Mouse (Mus musculus): ENCODE measurements around the gene Ambra1. TPM values are rescaled to one million over a fixed set of nuclear protein-coding genes. Genes with fewer than 3 reads are reported as not detected.

The Ambra1 gene
- polyA plus RNA-seq, 1 experiment: 14.3 TPM

DNA sequence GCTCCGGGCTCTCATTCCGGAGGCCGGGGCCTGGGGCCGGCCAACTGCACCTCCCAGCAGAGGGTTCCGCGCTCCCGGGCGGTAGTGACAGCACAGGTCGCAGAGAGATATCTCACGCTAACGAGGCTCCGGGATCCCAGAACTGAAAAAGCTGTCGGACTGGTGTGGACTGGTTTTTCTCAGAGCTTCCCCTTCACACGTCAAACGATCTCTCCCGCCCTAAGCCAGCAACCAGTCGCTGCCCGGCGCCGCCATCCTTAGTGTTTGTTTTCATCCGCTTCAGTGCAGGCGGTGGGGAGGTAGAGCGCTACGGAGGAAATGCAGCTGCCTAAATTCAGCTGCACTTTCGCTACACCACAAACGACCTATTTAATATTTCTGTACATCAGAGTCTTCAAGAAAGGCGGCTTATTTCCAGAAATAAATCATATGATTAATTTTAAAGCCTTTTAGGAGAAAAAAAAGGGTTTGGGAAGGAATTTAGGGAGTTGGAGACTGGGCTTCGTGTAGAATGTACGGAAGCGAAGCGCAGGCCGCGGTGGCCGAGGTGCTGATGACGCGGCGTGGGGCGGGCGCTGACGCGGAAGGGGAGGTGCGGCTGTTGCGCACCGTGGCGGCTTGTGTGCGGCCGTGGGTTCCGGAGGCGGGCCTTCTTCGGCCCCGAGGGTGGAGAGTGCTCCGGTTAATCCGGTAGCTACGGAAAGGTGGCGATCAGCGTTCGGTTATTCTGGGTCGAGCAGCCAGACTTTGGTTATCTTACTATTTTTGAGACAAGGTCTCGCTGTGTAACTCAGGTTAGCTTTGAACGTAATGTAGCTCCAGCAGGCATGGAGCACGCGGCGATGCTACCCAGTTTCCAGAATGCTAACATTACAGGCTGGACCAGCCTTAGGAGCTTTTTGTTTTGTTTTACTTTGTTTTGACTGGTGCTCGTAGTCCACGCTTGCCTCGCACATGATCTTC, 19.4 kb upstream of the Ambra1 start, which contains the start of the genes Atg13 and Harbi1:
Gene Atg13, minus strand, starts transcription at position 305 of the 963 bp plus-strand sequence.
Gene Harbi1, plus strand, starts transcription at position 581 of the 963 bp plus-strand sequence.
- TF ChIP-seq MAX (IDR thresholded peaks at IDR 0.05) (peak; percentile 29), CEBPB (IDR thresholded peaks at IDR 0.05; ENCODE audit: low read depth) (no peak), MYOD1 (IDR thresholded peaks at IDR 0.05; ENCODE audit: control insufficient read depth, insufficient read length, low read depth) (no peak)
- H3K27me3 ChIP-seq (ENCODE audit: control insufficient read depth, insufficient read depth, insufficient read length): no peaks in the 10 kb centered on the region
- peaks cover 17% of the 10 kb centered on the region for H3K79me2 ChIP-seq (ENCODE audit: control insufficient read depth, insufficient read depth)
- H3ac ChIP-seq (ENCODE audit: control insufficient read depth, insufficient read length, low read depth): peak within 1 kb of the TSS; percentile 67
- H3K4me3 ChIP-seq (ENCODE audit: insufficient read depth, poor library complexity, severe bottlenecking): peak within 1 kb of the TSS; percentile 98
- H3K79me3 ChIP-seq (ENCODE audit: low read depth): peaks cover 7% of the 10 kb centered on the region
- H3K36me3 ChIP-seq (ENCODE audit: control insufficient read depth, insufficient read depth): no peaks in the 10 kb centered on the region

- Histone ChIP-seq H3ac (ENCODE audit: control insufficient read depth, insufficient read length, low read depth) (peak overlapping the region; percentile 67), H3K79me3 (ENCODE audit: low read depth) (peaks cover 7% of the 10 kb centered on the region), H3K79me2 (ENCODE audit: control insufficient read depth, insufficient read depth) (peaks cover 17% of the 10 kb centered on the region), H3K4me3 (ENCODE audit: insufficient read depth, poor library complexity, severe bottlenecking) (peak overlapping the region; percentile 98), H3K27me3 (ENCODE audit: control insufficient read depth, insufficient read depth, insufficient read length) (no peaks in the 10 kb centered on the region), H3K36me3 (ENCODE audit: control insufficient read depth, insufficient read depth) (no peaks in the 10 kb centered on the region)
- TF ChIP-seq MYOG (IDR thresholded peaks at IDR 0.05; ENCODE audit: control insufficient read depth, extremely low read depth, insufficient read length): no peak
These were observed 18.5 kb upstream of the Ambra1 start for GRCm38 (mm10) chr2:91711256-91711925.

DNA sequence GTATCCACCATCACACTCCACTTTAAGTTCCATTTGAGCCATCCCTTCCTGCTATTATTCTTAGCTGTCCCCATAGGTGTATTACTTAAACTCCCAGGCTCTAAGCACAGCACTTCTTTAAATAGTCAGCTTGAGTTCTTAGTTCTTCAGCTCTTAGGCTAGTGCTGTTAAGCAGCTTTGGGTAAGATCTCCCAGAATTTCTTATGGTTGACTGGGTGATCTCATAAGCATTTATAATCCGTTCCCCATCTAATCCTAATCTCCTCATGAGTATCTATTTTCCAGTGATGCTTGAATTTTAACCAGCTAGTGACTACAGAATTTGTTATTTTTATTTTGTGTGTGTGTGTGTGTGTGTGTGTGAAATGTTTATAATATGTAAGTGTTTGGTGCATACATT, 15.0 kb upstream of the Ambra1 start:
- Histone ChIP-seq H3ac (ENCODE audit: control insufficient read depth, insufficient read length, low read depth) (no peak overlapping the region), H3K27me3 (ENCODE audit: control insufficient read depth, insufficient read depth, insufficient read length) (no peaks in the 10 kb centered on the region), H3K36me3 (ENCODE audit: control insufficient read depth, insufficient read depth) (no peaks in the 10 kb centered on the region), H3K79me3 (ENCODE audit: low read depth) (peaks cover 3% of the 10 kb centered on the region), H3K79me2 (ENCODE audit: control insufficient read depth, insufficient read depth) (peaks cover 10% of the 10 kb centered on the region), H3K4me3 (ENCODE audit: insufficient read depth, poor library complexity, severe bottlenecking) (no peak overlapping the region)
- TF ChIP-seq MYOD1 (IDR thresholded peaks at IDR 0.05; ENCODE audit: control insufficient read depth, insufficient read length, low read depth) (no peak), MAX (IDR thresholded peaks at IDR 0.05) (no peak), FOSL1 (IDR thresholded peaks at IDR 0.05; ENCODE audit: insufficient read depth, low read length, poor library complexity, severe bottlenecking) (no peak), MYOG (IDR thresholded peaks at IDR 0.05; ENCODE audit: control insufficient read depth, extremely low read depth, insufficient read length) (no peak), USF1 (IDR thresholded peaks at IDR 0.05; ENCODE audit: low read depth) (no peak), CEBPB (IDR thresholded peaks at IDR 0.05; ENCODE audit: low read depth) (no peak), CTCF (IDR thresholded peaks at IDR 0.05; ENCODE audit: control insufficient read depth, insufficient read depth, insufficient read length) (no peak)

DNA sequence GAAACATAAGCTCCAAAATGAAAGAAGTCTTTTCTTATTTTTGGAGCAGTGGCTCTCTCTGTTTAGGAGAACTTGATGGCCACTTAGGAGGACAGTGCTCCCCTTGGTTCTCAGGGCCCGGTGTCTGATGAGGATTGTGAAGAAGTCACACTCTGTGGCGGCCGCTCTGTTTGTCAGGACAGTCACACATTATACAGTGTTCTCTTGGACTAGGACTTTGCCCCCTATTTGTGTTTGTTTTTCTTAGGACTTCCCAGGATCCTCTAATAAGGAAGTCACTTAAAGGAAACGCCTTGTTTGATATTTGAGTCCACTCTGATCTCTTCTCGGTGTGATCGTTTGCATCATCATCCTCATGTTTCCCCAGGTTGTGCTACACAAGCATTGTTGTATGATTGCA, 11.7 kb upstream of the Ambra1 start:
- no peak overlapping the region for H3ac ChIP-seq (ENCODE audit: control insufficient read depth, insufficient read length, low read depth)
- no peaks in the 10 kb centered on the region for H3K27me3 ChIP-seq (ENCODE audit: control insufficient read depth, insufficient read depth, insufficient read length)
- H3K4me3 ChIP-seq (ENCODE audit: insufficient read depth, poor library complexity, severe bottlenecking): no peak overlapping the region
- no peaks in the 10 kb centered on the region for H3K79me3 ChIP-seq (ENCODE audit: low read depth)
- no peak for TF ChIP-seq CTCF (IDR thresholded peaks at IDR 0.05; ENCODE audit: control insufficient read depth, insufficient read depth, insufficient read length)
- no peak for TF ChIP-seq CEBPB (IDR thresholded peaks at IDR 0.05; ENCODE audit: low read depth)
- TF ChIP-seq MAX (IDR thresholded peaks at IDR 0.05): no peak
- TF ChIP-seq MYOD1 (IDR thresholded peaks at IDR 0.05; ENCODE audit: control insufficient read depth, insufficient read length, low read depth): no peak
- no peak for TF ChIP-seq USF1 (IDR thresholded peaks at IDR 0.05; ENCODE audit: low read depth)
- TF ChIP-seq MYOG (IDR thresholded peaks at IDR 0.05; ENCODE audit: control insufficient read depth, extremely low read depth, insufficient read length): no peak
- no peak for TF ChIP-seq FOSL1 (IDR thresholded peaks at IDR 0.05; ENCODE audit: insufficient read depth, low read length, poor library complexity, severe bottlenecking)
- no peaks in the 10 kb centered on the region for H3K79me2 ChIP-seq (ENCODE audit: control insufficient read depth, insufficient read depth)
- H3K36me3 ChIP-seq (ENCODE audit: control insufficient read depth, insufficient read depth): no peaks in the 10 kb centered on the region

DNA sequence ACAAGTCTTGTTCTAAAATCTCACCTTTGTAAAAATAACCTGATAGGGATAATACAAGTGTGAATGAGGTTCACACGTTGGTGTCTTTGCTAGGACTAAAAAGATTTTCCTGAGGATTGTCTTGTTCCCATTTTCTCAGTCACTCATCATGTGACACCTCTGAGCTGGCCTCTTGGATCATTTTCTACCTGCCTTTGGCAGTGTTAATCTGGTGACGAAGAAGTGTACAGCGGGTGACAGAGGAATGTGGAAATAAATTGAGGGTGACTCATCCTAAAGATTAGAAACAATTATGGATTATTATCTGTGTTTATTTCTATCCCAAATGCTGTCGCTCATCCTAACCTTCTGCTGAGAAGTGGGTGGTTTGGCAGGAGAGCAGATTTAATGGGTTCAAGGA, 6.6 kb upstream of the Ambra1 start:
- Histone ChIP-seq H3ac (ENCODE audit: control insufficient read depth, insufficient read length, low read depth) (no peak overlapping the region), H3K4me3 (ENCODE audit: insufficient read depth, poor library complexity, severe bottlenecking) (no peak overlapping the region), H3K36me3 (ENCODE audit: control insufficient read depth, insufficient read depth) (no peaks in the 10 kb centered on the region), H3K79me3 (ENCODE audit: low read depth) (no peaks in the 10 kb centered on the region), H3K27me3 (ENCODE audit: control insufficient read depth, insufficient read depth, insufficient read length) (peaks cover 10% of the 10 kb centered on the region), H3K79me2 (ENCODE audit: control insufficient read depth, insufficient read depth) (no peaks in the 10 kb centered on the region)
- peak; percentile 35 for TF ChIP-seq USF1 (IDR thresholded peaks at IDR 0.05; ENCODE audit: low read depth)
- no peak for TF ChIP-seq CTCF (IDR thresholded peaks at IDR 0.05; ENCODE audit: control insufficient read depth, insufficient read depth, insufficient read length)

DNA sequence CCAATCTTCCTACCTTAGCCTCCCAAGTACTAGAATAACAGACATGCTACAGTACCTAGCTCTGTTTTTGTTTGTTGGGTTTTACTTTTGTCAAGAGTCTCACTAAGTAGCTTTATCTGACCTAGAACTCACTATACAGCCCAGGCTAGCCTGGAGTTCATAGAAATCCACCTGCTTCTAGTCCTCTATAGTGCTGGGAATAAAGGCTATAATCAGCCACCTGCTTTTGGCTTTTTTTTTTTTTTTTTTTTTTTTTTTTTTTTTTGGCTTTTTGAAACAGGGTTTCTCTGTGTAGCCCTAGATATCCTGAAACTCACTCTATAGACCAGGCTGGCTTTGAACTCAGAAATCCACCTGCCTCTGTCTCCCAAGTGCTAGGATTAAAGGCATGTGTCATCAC, 6.0 kb upstream of the Ambra1 start:
- Histone ChIP-seq H3K27me3 (ENCODE audit: control insufficient read depth, insufficient read depth, insufficient read length) (peaks cover 10% of the 10 kb centered on the region), H3K79me2 (ENCODE audit: control insufficient read depth, insufficient read depth) (no peaks in the 10 kb centered on the region), H3K36me3 (ENCODE audit: control insufficient read depth, insufficient read depth) (no peaks in the 10 kb centered on the region), H3K79me3 (ENCODE audit: low read depth) (no peaks in the 10 kb centered on the region), H3ac (ENCODE audit: control insufficient read depth, insufficient read length, low read depth) (no peak overlapping the region), H3K4me3 (ENCODE audit: insufficient read depth, poor library complexity, severe bottlenecking) (no peak overlapping the region)
- TF ChIP-seq CEBPB (IDR thresholded peaks at IDR 0.05; ENCODE audit: low read depth) (no peak), CTCF (IDR thresholded peaks at IDR 0.05; ENCODE audit: control insufficient read depth, insufficient read depth, insufficient read length) (no peak), USF1 (IDR thresholded peaks at IDR 0.05; ENCODE audit: low read depth) (no peak), FOSL1 (IDR thresholded peaks at IDR 0.05; ENCODE audit: insufficient read depth, low read length, poor library complexity, severe bottlenecking) (no peak), MYOG (IDR thresholded peaks at IDR 0.05; ENCODE audit: control insufficient read depth, extremely low read depth, insufficient read length) (no peak), MYOD1 (IDR thresholded peaks at IDR 0.05; ENCODE audit: control insufficient read depth, insufficient read length, low read depth) (no peak), MAX (IDR thresholded peaks at IDR 0.05) (no peak)

Measured in C2C12 (cell line).